Mouse (Mus musculus) embryo, embryonic 11 days (tissue): Measurements from ENCODE around the gene Cldn34c3.
"Not testable (repeated sequence)": the region's sequence is repeated elsewhere in the genome, so short reads cannot be mapped to it uniquely, and the experiment has no call there.

Source experiments
- DNase-seq: peaks from one replicate; pipeline ENCODE4 v3.0.0-alpha.2; 2015

Cldn34c3 gene

GRCm38 (mm10) chrX:123793365-123793764 lies at the start of gene Cldn34c3:
Gene Cldn34c3 (plus strand): TSS chrX:123793665.
- DNase-seq: not testable (repeated sequence)
